Mouse (Mus musculus) CH12F3 (cell line): ENCODE results near the gene Nup107.

Experiments used
- in situ Hi-C: fragments of 300-500 bp; cut with MboI; formaldehyde crosslinking; loops from 2 replicates; pipeline ENCODE4 v1.14.3; 2020; ENCODE audit warnings: low sequenced_read_pairs

Gene Nup107

DNA sequence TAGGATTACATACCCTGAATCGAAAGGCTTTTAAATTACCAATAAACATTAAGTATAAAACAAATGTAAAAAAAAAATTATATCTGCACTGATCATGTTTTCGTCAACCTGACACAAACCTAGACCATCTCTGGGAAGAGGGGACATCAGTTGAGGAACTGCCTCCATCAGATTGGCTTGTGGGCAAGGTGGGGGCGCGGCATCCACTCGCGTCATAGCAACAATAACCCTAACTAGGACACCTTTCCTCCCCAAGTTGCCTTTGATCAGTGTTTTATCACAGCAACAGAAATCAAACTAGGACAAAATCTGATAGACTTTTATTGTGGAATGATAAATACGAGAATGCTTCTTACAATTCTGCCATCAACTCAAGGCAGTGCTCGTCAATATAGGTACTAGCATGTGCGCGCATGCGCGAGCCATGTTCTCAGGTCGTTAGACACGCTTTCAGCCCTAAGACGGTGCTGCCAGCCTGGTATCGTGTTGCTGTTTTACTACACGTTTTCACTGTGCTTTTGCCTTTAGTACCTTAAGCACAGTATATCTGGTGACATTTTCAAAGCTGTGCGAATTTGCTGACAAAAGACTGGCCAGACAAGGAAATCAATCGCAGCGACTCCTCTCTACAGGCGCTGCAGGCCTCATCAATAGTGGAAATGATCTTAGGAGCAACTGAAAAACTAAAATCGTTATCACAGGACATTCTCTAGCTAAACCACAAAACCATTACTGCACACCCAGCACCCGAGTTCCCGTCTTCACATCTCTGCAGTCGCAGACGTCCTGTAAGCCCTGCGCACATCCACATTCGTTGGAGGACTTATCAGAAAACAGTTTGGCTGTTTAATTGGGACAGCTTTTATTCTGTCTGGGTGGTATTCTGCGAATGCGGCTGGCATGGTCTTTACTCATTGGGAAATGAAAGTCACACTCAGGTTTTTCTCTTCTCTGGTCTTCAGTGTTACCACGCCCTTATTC lies 11.7 kb upstream of the Nup107 start:
- in situ Hi-C loops = no loop called here

DNA sequence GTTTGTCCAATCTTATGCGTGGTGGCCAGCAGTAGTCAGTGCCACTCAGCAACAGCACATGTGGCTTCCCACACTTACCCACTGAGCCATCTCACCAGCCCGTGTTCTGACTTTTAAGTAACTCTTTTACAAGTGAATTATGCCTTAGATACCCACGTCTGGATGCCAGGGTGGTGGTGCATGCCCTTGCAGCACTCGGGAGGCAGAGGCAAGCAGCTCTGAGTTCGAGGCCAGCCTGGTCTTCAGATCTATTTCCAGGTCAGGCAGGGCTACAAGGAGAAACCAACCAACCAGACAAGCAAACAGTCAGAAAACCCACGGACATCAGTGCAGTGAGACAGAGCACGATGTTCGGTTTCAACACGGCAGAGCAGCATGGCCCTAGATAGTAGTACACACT lies 9.4 kb upstream of the Nup107 start:
- in situ Hi-C loops = no loop called here

- in situ Hi-C loops = no loop called here
Observed at GRCm38 (mm10) chr10:117799806-117800205, 7.3 kb upstream of the Nup107 start.

DNA sequence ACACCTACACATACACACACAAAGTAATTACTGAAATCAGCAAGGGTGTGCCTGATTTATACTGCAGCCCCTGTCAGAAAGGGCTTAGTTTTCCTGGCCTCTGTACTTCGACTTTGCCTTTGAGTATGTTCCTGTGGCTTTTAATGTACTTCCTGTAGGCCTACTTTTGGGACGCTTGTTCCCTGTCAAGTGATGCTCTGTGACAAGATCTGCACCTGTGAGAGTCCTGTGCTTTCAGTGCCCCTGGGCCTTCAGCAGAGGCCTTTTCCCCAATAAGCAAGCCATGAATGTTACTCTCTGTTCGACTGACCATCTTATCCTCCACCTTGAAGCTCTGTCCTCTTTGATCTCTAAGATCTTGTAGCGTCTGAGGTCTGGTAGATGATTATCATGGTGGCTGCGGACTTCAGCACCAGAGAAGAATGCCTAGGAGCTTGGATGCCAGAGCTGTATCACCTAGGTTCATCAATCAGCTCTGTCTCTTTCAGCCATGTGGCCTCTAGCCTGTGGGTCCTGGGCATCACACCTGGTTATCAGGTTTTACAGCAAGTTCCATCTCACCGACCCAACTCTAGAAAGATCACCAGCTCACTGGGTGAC lies 6.0 kb upstream of the Nup107 start:
- in situ Hi-C loops = no loop called here

GRCm38 (mm10) chr10:117797684-117798083 lies 5.2 kb upstream of the Nup107 start:
- in situ Hi-C loops = no loop called here

DNA sequence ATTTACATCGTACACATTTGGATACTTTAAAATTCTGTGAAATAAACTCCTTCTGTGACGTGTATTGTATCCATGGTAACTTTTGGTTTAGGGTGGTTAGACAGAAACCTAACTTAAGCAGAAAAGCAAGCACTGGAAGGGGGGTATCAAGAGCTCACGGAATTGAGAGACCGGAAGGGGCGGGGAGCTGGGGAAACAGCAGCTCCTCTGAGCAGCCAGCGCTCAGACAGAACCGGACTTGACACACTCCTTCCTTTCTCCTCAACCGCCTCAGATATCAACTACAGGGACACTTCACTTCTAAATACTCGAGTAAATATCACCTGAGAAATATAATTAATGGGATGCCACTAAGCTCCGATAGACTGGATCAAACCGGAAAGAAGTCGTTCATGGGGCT lies 4.6 kb upstream of the Nup107 start:
- in situ Hi-C loops = no loop called here

DNA sequence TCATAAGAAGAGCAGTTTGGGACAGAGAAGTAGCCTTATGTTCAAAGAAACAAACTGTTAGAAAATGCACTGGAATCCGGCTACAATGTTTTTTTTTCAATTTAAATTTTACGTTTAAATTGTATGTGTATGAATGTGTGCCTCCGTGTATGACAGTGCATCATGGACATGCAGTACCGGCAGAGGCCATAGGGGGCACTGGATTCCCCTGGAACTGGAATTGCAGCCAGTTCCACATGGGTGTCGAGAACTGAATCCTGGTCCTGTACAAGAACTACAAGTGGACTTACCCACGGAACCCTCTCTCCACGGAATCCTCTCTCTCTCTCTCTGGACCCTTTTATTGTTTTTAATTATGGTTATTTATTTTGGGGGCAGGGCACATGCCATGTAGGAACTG lies 3.7 kb upstream of the Nup107 start:
- in situ Hi-C loops = no loop called here

GRCm38 (mm10) chr10:117795206-117795605 lies 2.7 kb upstream of the Nup107 start:
- in situ Hi-C loops = no loop called here

DNA sequence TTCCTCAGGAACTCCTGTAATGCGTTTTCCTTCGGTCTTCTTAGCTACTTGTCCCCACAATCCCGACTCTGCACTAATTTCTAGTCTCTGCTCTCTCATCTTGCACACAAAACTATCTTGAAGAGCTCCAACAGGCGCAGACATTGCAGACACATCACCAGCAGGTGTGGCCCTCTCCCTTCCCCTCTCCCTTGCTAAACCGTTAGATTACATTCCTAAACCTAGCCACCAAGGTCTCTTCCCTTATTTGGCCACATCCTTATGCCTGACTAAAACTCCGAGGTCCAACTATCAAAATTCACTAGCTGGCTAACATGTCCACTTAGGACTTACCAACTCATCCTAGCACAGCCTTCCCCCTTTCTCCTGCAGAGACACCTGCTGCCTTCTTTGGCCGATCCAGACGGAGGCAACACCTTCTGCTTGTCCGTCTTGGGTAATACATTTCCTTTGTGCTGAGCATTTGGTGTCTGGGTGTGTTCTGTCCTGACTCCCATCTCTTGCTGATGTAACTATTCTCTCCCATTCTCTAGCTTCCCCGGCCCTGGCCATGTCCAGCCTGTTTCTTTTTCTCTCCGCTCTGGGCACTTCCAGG lies 1.0 kb upstream of the Nup107 start:
- in situ Hi-C loops = no loop called here

DNA sequence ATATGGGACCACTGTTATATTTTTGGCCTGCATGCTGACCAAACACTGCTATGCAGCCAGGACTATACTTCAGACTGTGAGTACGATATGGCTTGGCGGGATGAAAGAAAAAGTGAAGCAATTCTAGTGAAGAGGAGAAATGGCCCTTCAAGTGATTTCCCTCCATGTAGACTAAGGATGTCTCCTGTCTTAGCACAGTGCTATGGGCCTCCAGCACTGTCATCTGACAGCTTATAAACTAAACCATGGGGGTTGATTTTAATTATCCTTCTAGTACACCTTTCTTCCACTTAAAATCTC lies 1.4 kb downstream of the Nup107 start:
- in situ Hi-C loops = no loop called here

GRCm38 (mm10) chr10:117790421-117791170 lies 1.9 kb downstream of the Nup107 start:
- in situ Hi-C loops = no loop called here

DNA sequence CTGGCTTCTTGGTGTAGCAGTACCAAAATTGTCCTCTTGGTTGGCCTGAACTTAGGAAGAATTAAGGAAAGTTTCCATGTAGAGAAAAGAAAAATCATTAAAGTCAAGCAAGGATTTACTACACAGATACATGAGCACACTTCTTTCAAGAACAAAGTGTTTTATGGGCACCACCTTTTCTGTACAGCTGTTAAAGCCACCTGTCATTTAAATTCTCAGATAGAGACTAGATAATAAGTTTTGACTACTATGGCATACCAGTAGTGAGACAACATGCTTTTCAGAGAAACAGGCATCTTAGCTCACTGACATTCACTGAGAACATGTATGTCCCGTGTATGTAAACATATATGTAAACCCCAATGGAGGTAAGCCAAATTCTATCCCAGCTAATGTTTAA lies 2.5 kb downstream of the Nup107 start:
- in situ Hi-C loops = no loop called here

DNA sequence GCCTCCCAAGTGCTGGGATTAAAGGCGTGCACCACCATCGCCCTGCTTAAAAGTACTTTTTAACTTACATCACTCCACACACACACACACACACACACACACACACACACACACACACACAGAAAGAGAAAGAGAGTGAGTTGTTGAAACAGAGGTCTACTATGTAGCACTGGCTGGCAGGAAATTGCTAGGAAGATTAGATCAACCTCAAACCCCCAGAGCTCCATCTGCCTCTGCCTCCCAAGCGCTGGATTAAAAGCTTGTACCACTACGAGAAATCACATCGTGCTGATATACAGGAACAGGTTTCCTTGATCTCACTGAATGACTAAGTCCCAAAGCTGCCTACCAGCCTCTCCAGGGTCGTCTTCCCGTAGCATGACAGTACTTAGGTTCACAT lies 7.9 kb downstream of the Nup107 start:
- in situ Hi-C loops = no loop called here

DNA sequence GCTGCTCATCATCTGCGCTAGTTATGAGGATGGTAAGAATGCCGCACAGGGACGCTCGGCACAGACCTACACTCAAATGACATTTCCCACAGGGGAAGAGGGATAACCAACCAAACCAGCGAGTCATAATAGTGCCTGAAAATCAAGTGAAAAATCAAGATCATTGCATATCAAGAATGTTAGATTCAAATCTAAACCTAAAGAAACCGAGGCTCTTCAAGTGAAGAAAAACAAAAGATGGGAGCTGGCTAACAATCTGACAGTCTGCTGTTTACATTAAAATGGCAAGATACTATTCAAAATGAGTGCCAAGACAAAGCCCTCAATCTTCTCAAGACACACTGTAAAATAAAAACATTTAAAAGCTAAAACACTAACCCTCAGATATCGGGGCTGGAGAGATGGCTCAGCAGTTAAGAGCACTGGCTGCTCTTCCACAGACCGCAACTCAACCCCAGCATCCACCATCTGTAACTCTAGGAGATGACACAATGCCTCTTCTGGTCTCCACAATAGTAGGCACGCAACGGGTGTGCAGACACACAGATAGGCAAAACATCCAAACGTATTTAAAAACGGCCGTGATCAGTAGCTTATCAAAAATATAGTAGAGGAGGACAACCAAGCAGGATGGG lies 8.6 kb downstream of the Nup107 start:
- in situ Hi-C loops = no loop called here

GRCm38 (mm10) chr10:117782491-117783260 lies 9.8 kb downstream of the Nup107 start:
- in situ Hi-C loops = no loop called here

DNA sequence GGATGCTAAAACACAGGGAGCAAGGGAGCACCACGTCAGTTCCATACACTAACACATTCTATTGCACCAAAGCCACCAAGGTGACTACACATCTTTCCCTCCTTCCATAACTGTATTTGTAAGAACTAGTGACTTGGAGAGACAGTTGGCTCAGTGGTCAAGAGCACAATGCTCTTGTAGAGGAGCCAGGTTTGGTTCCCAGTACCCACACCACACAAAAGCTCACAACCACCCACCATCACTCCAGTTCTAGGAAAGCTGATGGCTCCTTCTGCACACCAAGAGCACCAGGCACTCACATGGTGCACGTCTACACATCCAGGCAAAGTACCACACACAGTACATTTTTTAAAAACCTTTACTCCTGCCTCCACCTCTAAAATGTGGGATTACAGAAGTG lies 10.4 kb downstream of the Nup107 start:
- in situ Hi-C loops = no loop called here

DNA sequence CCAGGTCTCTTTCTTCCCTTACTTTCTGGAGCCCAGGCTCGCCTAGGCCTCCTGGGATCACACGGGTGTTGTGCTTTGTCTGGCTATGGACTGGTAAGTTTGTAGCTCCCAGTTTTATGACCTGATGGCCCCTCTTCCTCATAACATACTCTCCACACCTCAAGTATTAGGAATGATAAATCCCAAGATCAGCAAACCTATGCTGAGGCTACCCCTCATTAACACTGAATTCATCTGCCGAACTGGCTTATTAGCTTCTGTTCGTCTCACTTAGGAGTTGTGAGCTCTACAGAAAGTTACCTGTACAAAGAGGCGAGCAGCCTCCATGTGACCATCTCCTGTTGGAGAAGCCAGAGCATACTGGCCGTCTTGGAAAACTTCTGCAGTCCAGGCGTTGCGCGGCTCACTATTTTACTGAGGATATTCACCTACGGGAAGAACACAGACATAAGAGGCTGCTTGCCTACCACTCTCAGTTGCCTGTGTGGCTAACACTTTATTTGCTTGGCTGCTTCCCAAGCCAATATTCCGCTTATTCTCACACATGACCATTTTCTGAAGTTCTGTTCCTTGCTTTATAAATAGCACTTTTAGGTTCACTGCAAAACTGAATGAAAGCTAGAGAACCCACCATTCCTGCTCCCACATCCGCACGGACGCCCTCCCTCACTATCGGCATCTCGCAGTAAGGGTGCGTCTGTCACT lies 11.3 kb downstream of the Nup107 start:
- in situ Hi-C loops = no loop called here

DNA sequence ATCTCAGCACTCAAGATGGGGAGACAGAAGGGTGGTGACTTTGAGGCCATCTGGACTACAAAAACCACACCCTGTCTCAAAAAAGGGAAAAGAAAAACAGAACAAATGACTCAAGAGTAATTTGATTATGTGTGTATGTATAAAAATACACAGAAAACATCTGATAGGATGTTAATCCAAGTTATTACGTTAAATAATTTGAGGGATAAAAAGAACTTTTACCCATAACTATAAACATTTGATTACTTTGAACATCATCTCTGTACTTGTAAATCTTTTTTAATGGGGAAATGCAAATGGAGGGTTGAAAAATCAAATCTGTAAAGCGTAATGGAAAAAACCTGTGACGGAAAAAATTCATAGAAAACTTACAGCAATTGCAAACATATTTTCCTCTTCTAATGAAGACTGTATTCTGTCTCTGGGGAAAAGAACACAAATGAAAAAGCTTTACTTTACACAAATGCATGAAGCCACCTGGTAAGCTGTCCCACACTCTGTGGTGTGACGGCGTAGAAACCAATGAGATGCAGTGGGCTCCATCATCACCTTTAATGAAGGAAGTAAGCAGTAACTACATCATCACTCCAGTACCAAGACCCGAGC lies 12.1 kb downstream of the Nup107 start:
- in situ Hi-C loops = no loop called here

- in situ Hi-C loops = no loop called here
Observed at GRCm38 (mm10) chr10:117779581-117780305, 12.8 kb downstream of the Nup107 start.
